Mouse (Mus musculus): ENCODE measurements around the gene Accs.
A peak's percentile ranks its signal among the peaks of the same experiment; 100 is the strongest.

Accs gene

DNA sequence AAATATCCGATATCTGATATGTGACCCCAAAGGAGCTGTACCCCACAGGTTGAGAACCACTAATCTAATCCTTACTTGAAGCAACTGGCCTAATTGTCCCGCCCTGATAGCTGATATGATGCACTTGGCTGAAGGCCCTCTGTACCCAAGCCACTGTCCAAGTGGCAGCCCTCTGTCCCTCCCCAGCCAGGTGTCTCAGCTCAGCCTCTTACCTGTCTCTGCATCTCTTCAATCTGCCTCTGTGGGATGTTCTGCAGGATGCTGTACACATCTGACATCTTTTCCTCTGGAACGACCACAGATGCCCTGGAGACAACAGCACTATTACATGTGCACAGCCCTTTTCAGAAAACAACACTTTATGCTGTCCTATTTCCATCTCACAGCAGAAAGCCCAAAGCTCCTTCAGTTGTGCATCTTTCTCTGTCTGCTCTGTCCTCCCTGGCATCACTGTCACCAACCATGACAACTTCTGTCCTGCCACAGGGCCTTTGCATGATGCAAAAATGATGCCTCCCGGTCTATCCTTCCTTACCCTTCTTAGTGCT lies 58.9 kb downstream of the Accs start:
- DNase-seq: no peak

DNA sequence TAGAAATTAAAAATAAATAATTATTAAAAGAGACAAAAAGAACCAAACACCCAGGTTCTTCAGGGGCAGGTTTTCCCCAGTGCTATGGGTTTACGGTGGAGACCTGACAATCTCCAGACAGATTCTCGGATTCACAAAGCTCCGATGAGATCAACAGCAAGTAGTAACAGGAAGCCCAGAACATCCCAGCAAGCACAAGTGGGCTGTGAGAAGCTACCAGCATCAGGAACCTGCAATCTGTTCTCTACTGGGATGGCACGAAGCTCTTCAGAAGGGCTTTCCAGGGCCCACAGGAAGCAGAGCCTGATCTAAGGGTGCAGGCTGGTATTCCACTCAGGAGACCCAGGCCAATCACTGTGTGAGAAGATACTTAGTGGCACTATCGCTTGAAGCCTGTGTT lies 61.2 kb downstream of the Accs start:
- no peak for DNase-seq

GRCm38 (mm10) chr2:93786175-93786574 lies 63.6 kb downstream of the Accs start:
- DNase-seq: peak; percentile 89

DNA sequence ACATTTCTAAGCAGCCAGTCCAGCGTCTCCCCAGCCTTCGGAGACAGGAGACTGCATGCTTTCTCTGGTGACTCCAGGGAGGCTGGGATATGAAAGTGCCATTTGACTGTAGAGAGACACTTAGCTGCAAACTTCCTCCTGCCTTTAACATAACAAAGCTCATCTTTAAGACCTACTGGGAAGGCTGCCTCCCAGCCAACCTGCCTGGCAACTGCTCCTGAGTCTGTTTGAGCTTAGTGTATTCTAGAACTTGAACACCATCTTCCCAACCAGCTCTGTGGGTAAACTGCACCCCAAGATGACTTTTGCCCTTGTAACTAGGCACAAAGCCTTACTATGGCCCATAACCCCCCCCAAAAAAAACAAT lies 64.3 kb downstream of the Accs start:
- no peak for DNase-seq

- DNase-seq: no peak
Measured at GRCm38 (mm10) chr2:93784721-93785431, 64.9 kb downstream of the Accs start.

- no peak for DNase-seq
Measured at GRCm38 (mm10) chr2:93783926-93784539, 65.7 kb downstream of the Accs start.
